Mouse (Mus musculus) frontal cortex, adult 2 months (tissue): ENCODE measurements at regions not wholly inside any gene's neighbourhood (a gene's known extent, or its start where the extent isn't known, plus 50 kb on each side); places are given as distances from the start of the nearest gene placed in this dataset.
A peak's percentile ranks its signal among the peaks of the same experiment; 100 is the strongest.

ENCODE experiments used
- DNase-seq, 2 experiments: peaks; one replicate each; pipeline ENCODE4 v3.0.0; 2022; ENCODE audit warnings: low spot score in 1 of 2; ENCODE audit errors: extremely low spot score in 1 of 2

DNA sequence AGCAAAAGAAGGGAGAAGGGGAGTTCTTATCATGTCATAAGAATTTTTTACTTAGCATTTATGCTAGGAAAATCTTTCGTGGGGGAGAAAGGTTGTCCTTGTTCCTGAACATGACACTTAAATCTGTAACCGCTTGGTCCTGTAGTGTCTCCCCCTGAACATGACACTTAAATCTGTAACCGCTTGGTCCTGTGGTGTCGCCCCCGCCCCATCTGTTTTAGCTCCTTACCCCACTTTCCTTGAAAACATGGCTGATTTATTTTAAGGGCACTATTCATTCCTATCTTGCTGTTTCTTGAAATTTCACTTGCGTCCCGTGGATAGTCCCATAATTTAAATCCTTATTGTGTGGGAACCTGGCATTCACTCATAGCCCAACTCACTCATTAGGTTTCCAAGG lies 82.2 kb downstream of the Rap2a start:
- peak in 1 of 2 experiments; percentile 38 for DNase-seq

GRCm38 (mm10) chr14:120560987-120561386 lies 82.7 kb downstream of the Rap2a start:
- no peak for DNase-seq

DNA sequence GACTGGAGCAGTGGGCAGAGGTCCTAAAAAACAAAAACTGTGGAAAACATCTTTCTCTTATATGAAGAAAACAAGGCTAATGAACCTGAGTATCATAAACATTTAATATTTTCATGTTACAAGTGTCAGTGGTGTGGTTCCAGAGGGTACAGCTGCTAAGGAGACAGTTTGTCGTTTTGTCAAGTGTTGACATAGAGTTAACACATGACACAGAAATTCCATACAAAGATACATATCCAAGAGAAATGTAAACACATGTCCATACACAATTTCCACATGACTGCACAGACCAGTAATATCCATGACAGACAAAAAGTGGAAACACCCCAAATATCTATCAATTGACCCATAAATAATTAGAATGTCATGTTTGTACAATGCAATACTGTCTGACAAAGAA lies 88.7 kb downstream of the Rap2a start:
- no peak for DNase-seq

GRCm38 (mm10) chr14:120568054-120568453 lies 89.8 kb downstream of the Rap2a start:
- DNase-seq: no peak

- no peak for DNase-seq
Observed at GRCm38 (mm10) chr14:120572238-120572637, 94.0 kb downstream of the Rap2a start.

- DNase-seq: no peak
Observed at GRCm38 (mm10) chr14:120575202-120575601, 97.0 kb downstream of the Rap2a start.

- peak; percentile 47 to 52 for DNase-seq
Observed at GRCm38 (mm10) chr14:120578352-120579080, 100.3 kb downstream of the Rap2a start.

GRCm38 (mm10) chr14:120583807-120584206 lies 105.6 kb downstream of the Rap2a start:
- DNase-seq: no peak

- DNase-seq: no peak
Observed at GRCm38 (mm10) chr14:120592191-120592590, 113.9 kb downstream of the Rap2a start.

- no peak for DNase-seq
Observed at GRCm38 (mm10) chr14:120600414-120600935, 122.2 kb downstream of the Rap2a start.

DNA sequence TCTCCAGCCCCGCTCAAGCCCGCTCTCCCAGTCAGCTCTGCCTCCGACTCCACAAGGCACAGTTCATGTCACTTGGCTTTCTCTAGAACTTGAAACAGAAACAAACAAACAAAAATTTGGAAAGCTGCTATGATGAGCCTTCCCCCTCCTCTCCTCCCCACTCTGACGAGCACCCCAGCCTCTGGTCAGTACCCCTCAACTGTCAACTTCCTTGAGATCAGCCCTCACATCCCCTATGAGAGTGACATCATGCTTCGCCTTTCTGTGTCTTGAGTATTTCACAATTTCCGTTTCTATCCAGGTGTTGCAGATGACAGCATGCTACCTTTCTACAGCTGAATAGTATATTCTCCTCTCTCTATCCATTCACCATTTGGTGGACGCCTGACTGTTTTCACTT lies 123.3 kb downstream of the Rap2a start:
- no peak for DNase-seq

DNA sequence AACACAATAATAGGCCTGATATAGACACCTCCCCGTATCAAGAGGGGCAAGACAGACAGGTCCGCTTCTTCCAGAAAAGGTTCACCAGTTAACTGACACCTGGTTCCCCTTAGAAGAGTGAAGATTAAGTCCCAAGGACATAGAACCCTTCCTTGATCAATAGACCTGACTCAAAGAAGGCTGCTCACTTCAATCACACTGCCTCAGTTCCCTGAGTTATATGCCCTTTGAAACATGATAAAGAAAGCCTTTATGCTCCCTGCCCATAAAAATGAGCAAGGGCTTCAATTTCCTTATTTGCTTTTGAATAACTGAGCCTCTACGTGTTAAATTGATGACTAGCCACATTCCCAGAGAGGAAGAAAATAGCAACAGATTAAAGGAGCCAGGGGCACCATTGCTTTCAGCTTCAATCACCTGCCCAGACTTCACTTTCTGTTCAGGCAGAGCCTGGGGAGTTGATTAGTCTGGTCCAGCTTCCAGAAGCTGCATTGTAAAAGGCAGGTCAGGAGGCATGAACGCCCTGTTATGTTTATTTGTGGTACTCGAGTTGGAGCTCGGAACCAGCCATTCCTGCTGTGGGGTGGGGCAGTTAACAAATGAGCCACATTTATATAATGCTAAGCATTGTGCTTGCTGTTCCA lies 125.7 kb downstream of the Rap2a start:
- no peak for DNase-seq

DNA sequence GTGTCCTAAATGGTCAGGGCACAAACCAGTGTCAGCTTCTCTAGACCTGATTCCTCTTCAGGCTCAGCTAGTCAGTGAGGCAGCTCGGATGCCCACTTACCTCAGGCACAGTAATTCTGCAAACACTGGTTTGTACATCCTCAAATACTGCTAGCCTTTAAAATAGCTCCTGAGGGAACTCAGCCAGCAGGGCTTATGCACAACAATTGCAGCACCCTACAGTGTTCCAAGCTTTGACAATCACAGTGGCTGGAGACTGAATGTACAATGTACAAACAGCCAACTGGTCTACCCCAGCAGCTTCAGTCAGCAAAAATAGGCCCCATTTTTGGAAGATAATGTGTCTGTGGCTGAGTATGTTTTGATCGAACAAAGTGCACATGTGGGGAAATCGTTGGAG lies 129.6 kb downstream of the Rap2a start:
- peak in 1 of 2 experiments; percentile 23 for DNase-seq

- DNase-seq: no peak
Observed at GRCm38 (mm10) chr14:120611311-120611710, 133.1 kb downstream of the Rap2a start.

DNA sequence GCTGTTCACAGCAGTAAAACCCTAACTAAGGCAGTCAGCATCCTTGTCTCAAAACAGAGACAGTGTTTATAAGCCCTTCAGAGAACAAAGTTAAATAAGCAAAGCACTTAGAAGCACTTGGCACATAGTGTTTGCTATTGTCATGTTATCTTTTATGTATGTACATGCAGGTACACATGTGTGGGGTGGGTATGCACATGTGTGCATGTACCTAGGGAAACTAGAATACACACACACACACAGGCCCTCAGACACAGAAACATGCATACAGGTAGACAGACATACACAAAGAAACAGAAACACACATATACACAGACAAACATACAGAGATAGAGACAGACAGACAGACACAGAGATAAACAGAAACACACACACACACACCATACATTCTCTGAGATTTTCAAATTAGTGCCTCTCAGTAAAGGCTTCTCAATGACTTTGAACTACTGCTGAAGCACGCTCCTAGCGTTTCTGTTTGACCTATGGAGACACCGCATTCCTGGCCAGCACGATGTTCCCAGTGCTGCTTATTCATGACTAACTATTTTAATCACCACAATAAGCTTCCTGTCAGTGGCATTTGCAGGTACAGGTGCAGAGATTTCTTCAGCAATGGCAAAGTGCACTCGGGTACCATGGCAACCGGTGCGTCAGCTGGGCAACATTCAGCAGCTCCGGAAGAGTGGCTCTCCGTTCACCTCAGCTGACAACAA lies 148.1 kb downstream of the Rap2a start:
- peak in 1 of 2 experiments; percentile 54 for DNase-seq

DNA sequence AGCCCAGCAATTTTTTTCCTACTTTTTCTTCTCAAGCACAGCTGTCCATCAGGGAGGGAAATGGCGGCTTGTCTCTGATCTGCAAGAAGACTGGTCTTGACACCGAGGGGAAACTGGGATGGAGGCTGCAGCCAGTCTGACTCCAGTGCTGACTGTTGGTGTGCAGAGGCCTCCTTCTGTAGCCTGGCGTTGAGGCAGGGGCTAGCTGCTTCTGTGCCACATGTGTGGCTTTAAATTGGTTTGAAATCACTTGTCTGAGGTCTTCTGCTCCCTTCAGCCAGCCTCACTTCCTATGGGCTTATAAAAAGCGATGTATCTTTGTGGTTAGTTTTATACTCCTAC lies 148.7 kb downstream of the Rap2a start:
- no peak for DNase-seq

- peak in 1 of 2 experiments; percentile 37 for DNase-seq
Observed at GRCm38 (mm10) chr14:120632771-120633170, 154.5 kb downstream of the Rap2a start.

GRCm38 (mm10) chr14:120636726-120637400 lies 158.6 kb downstream of the Rap2a start:
- no peak for DNase-seq

- no peak for DNase-seq
Observed at GRCm38 (mm10) chr14:120637486-120638125, 159.4 kb downstream of the Rap2a start.

- no peak for DNase-seq
Observed at GRCm38 (mm10) chr14:120642591-120642990, 164.3 kb downstream of the Rap2a start.
